Mouse (Mus musculus): ENCODE data around the gene Myo6.

DNA sequence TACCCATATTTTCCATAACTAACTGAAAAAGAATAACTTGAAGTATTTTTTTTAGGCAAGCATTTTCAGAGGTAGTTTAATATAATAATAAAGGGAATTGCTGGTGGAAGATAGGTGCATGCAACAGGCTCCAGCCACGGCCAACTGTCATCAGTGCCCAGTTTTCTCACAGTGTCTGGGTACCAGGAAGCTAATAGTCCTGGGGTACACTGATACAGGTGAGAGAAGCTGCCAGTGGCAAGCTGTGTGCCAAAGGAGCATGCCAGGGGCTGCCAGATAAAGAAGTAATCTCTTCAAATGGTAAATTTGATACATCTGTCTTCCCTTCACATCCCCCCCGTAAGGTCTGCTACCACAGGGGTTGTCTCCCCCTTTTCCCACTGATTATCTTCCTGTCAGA is 48.6 kb downstream of the Myo6 start:
- TF ChIP-seq CTCF (IDR thresholded peaks at IDR 0.05; ENCODE audit: low read depth) (no peak), EP300 (IDR thresholded peaks at IDR 0.05; ENCODE audit: low read depth) (no peak)

Measured in liver, embryonic 14.5 days (tissue).